Mouse (Mus musculus) cortical plate, adult 2 months (tissue): ENCODE measurements around the gene Plk3.

Source experiments
- CTCF ChIP-seq: fragments of 200-500 bp; IDR thresholded peaks from 2 replicates; pipeline ENCODE4 v1.5.1; 2011; ENCODE audit warnings: mild to moderate bottlenecking, control low read depth, low read length; ENCODE audit not compliant: insufficient read depth; ENCODE audit errors: extremely low read depth
- POLR2A ChIP-seq: fragments of 200-500 bp; IDR thresholded peaks from 2 replicates; pipeline ENCODE4 v1.6.1; 2011; ENCODE audit warnings: mild to moderate bottlenecking, low read length, control low read depth; ENCODE audit not compliant: insufficient read depth; ENCODE audit errors: extremely low read depth

GRCm38 (mm10) chr4:117149291-117150211 lies 15.8 kb upstream of the Plk3 start:
- TF ChIP-seq CTCF (no peak), POLR2A (0 out of 2 replicates have a peak, but pooled peaks have one; percentile 16)
